Mouse (Mus musculus) MEL (cell line): Measurements from ENCODE around the gene Arl4d. TPM values are rescaled to one million over a fixed set of nuclear protein-coding genes. Genes with fewer than 3 reads are reported as not detected.

ENCODE experiments used
- DNase-seq: peaks from one replicate; pipeline ENCODE4 v3.0.0; 2011; ENCODE audit warnings: low read depth, low spot score
- H3K27ac ChIP-seq: 2 replicates; pipeline ENCODE4 v1.5.1; 2012; ENCODE audit warnings: low read depth, mild to moderate bottlenecking, control low read depth, low read length, moderate library complexity; ENCODE audit not compliant: control insufficient read depth
- H3K27me3 ChIP-seq, 2 experiments: fragments of 150-350 bp in 1 of 2; sonication (generic) in 1 of 2; 2 replicates each; pipeline ENCODE4 v1.6.1; 2012; ENCODE audit warnings: low read length in 2 of 2, mild to moderate bottlenecking in 2 of 2, improper control_type of control experiment in 1 of 2, moderate library complexity in 1 of 2; ENCODE audit not compliant: insufficient read depth in 2 of 2, control insufficient read depth in 1 of 2
- H3K36me3 ChIP-seq, 2 experiments: 2 replicates each; pipeline ENCODE4 v1.6.1; 2012 to 2014; ENCODE audit warnings: low read length in 2 of 2, improper control_type of control experiment in 1 of 2, inconsistent platforms in 1 of 2, mild to moderate bottlenecking in 1 of 2; ENCODE audit not compliant: insufficient read depth in 2 of 2, control insufficient read depth in 1 of 2
- H3K4me1 ChIP-seq, 2 experiments: fragments of 150-350 bp in 1 of 2; sonication (generic) in 1 of 2; 2 replicates each; pipeline ENCODE4 v1.6.1; 2012; ENCODE audit warnings: low read length in 2 of 2, improper control_type of control experiment in 1 of 2, mild to moderate bottlenecking in 1 of 2; ENCODE audit not compliant: insufficient read depth in 2 of 2, control insufficient read depth in 1 of 2
- H3K4me3 ChIP-seq, 2 experiments: fragments of 150-350 bp in 1 of 2; sonication (generic) in 1 of 2; 2 replicates each; pipeline ENCODE4 v1.5.1; 2012; ENCODE audit warnings: low read depth in 2 of 2, low read length in 2 of 2, mild to moderate bottlenecking in 2 of 2, moderate library complexity in 2 of 2, control low read depth in 1 of 2, improper control_type of control experiment in 1 of 2; ENCODE audit not compliant: control insufficient read depth in 1 of 2, insufficient read depth in 1 of 2
- H3K79me2 ChIP-seq: 2 replicates; pipeline ENCODE4 v1.6.1; 2012; ENCODE audit warnings: mild to moderate bottlenecking, low read length, moderate library complexity; ENCODE audit not compliant: control insufficient read depth, poor library complexity, insufficient read depth
- H3K9ac ChIP-seq: 2 replicates; pipeline ENCODE4 v1.6.1; 2012; ENCODE audit warnings: low read depth, mild to moderate bottlenecking, control low read depth, low read length, moderate library complexity; ENCODE audit not compliant: control insufficient read depth, poor library complexity, severe bottlenecking
- H3K9me3 ChIP-seq: fragments of 150-350 bp; sonication (generic); replicated peaks from 2 replicates; pipeline ENCODE4 v1.6.1; 2012; ENCODE audit warnings: mild to moderate bottlenecking, low read length, improper control_type of control experiment, moderate library complexity; ENCODE audit not compliant: insufficient read depth
- CHD1 ChIP-seq: IDR thresholded peaks from 2 replicates; pipeline ENCODE4 v1.6.1; 2012; ENCODE audit warnings: low read depth, mild to moderate bottlenecking, inconsistent platforms, low read length, improper control_type of control experiment
- CHD2 ChIP-seq: IDR thresholded peaks from 2 replicates; pipeline ENCODE4 v1.6.1; 2011; ENCODE audit warnings: low read length, improper control_type of control experiment
- CTCF ChIP-seq, 3 experiments: IDR thresholded peaks in 2 of 3; conservative IDR thresholded peaks in 1 of 3; 2 replicates each; pipeline ENCODE4 v1.5.1; 2011 to 2012; ENCODE audit warnings: low read length in 3 of 3, low read depth in 2 of 3, mild to moderate bottlenecking in 2 of 3, improper control_type of control experiment in 1 of 3, inconsistent platforms in 1 of 3, mixed read lengths in 1 of 3, moderate library complexity in 1 of 3; ENCODE audit not compliant: control insufficient read depth in 1 of 3, insufficient read depth in 1 of 3, poor library complexity in 1 of 3, severe bottlenecking in 1 of 3
- EP300 ChIP-seq, 2 experiments: IDR thresholded peaks; 2 replicates each; pipeline ENCODE4 v1.6.1; 2011; ENCODE audit warnings: improper control_type of control experiment in 2 of 2, low read length in 2 of 2, low read depth in 1 of 2, mild to moderate bottlenecking in 1 of 2
- ETS1 ChIP-seq: IDR thresholded peaks from 2 replicates; pipeline ENCODE4 v1.6.1; 2012; ENCODE audit warnings: low read depth, mild to moderate bottlenecking, inconsistent platforms, low read length, improper control_type of control experiment, moderate library complexity
- GATA1 ChIP-seq: IDR thresholded peaks from 2 replicates; pipeline ENCODE4 v1.6.1; 2011; ENCODE audit warnings: low read depth, low read length, improper control_type of control experiment
- HCFC1 ChIP-seq: IDR thresholded peaks from 2 replicates; pipeline ENCODE4 v1.6.1; 2012; ENCODE audit warnings: low read depth, mild to moderate bottlenecking, inconsistent platforms, low read length, improper control_type of control experiment, moderate library complexity
- KAT2A ChIP-seq: conservative IDR thresholded peaks from 2 replicates; pipeline ENCODE4 v1.6.1; 2012; ENCODE audit warnings: low read depth, low read length, improper control_type of control experiment, inconsistent platforms
- MAFK ChIP-seq: IDR thresholded peaks from 2 replicates; pipeline ENCODE4 v1.6.1; 2011; ENCODE audit warnings: low read depth, mild to moderate bottlenecking, low read length, improper control_type of control experiment, borderline replicate concordance
- MAX ChIP-seq: IDR thresholded peaks from 2 replicates; pipeline ENCODE4 v1.6.1; 2011; ENCODE audit warnings: low read length, improper control_type of control experiment
- MAZ ChIP-seq: IDR thresholded peaks from 2 replicates; pipeline ENCODE4 v1.6.1; 2012; ENCODE audit warnings: low read depth, mild to moderate bottlenecking, inconsistent platforms, low read length, improper control_type of control experiment
- MXI1 ChIP-seq: IDR thresholded peaks from 2 replicates; pipeline ENCODE4 v1.6.1; 2011; ENCODE audit warnings: mild to moderate bottlenecking, low read depth, low read length, improper control_type of control experiment
- NRF1 ChIP-seq: IDR thresholded peaks from 2 replicates; pipeline ENCODE4 v1.6.1; 2014; ENCODE audit warnings: low read depth, mild to moderate bottlenecking, inconsistent platforms, low read length, improper control_type of control experiment, moderate library complexity; ENCODE audit not compliant: poor library complexity, insufficient read depth, severe bottlenecking
- POLR2A ChIP-seq, 2 experiments: IDR thresholded peaks; 2 replicates each; pipeline ENCODE4 v1.6.1; 2011 to 2012; ENCODE audit warnings: low read length in 2 of 2, mild to moderate bottlenecking in 2 of 2, control low read depth in 1 of 2, improper control_type of control experiment in 1 of 2, low read depth in 1 of 2, moderate library complexity in 1 of 2; ENCODE audit not compliant: control insufficient read depth in 1 of 2, insufficient read depth in 1 of 2, poor library complexity in 1 of 2
- POLR2AphosphoS5 ChIP-seq: IDR thresholded peaks from 2 replicates; pipeline ENCODE4 v1.6.1; 2012; ENCODE audit warnings: low read depth, borderline replicate concordance, mild to moderate bottlenecking, inconsistent platforms, low read length, moderate library complexity, mixed read lengths
- RAD21 ChIP-seq: IDR thresholded peaks from 2 replicates; pipeline ENCODE4 v1.6.1; 2011; ENCODE audit warnings: mild to moderate bottlenecking, low read depth, low read length, improper control_type of control experiment
- RCOR1 ChIP-seq: IDR thresholded peaks from 2 replicates; pipeline ENCODE4 v1.6.1; 2012; ENCODE audit warnings: low read depth, mild to moderate bottlenecking, inconsistent platforms, low read length, improper control_type of control experiment
- SIN3A ChIP-seq: IDR thresholded peaks from 2 replicates; pipeline ENCODE4 v1.6.1; 2012; ENCODE audit warnings: low read length, improper control_type of control experiment, inconsistent platforms
- SMC3 ChIP-seq: IDR thresholded peaks from 2 replicates; pipeline ENCODE4 v1.6.1; 2011; ENCODE audit warnings: low read depth, low read length, improper control_type of control experiment
- TAL1 ChIP-seq: IDR thresholded peaks from 2 replicates; pipeline ENCODE4 v1.6.1; 2012; ENCODE audit warnings: mild to moderate bottlenecking, inconsistent platforms, low read length, moderate library complexity, mixed read lengths
- TCF12 ChIP-seq: IDR thresholded peaks from 2 replicates; pipeline ENCODE4 v1.6.1; 2014; ENCODE audit warnings: low read depth, mild to moderate bottlenecking, inconsistent platforms, low read length, improper control_type of control experiment, moderate library complexity
- USF1 ChIP-seq: IDR thresholded peaks from 2 replicates; pipeline ENCODE4 v1.6.1; 2014; ENCODE audit warnings: low read depth, mild to moderate bottlenecking, inconsistent platforms, low read length, improper control_type of control experiment, moderate library complexity
- USF2 ChIP-seq, 2 experiments: IDR thresholded peaks; 2 replicates each; pipeline ENCODE4 v1.6.1; 2011 to 2012; ENCODE audit warnings: improper control_type of control experiment in 2 of 2, low read length in 2 of 2, borderline replicate concordance in 1 of 2, inconsistent platforms in 1 of 2, low read depth in 1 of 2, mild to moderate bottlenecking in 1 of 2; ENCODE audit not compliant: insufficient read depth in 1 of 2
- ZC3H11A ChIP-seq: IDR thresholded peaks from 2 replicates; pipeline ENCODE4 v1.6.1; 2012; ENCODE audit warnings: low read depth, mild to moderate bottlenecking, inconsistent platforms, low read length, improper control_type of control experiment
- ZNF384 ChIP-seq: IDR thresholded peaks from 2 replicates; pipeline ENCODE4 v1.6.1; 2012; ENCODE audit warnings: low read depth, mild to moderate bottlenecking, inconsistent platforms, low read length, improper control_type of control experiment
- polyA plus RNA-seq, 2 experiments: library from polyadenylated mRNA; stranded (reverse) in 1 of 2; unstranded in 1 of 2; fragments of >175 nt in 1 of 2; fragments of >200 nt in 1 of 2; gene quantifications; 2 replicates each; pipeline versions ENCODE4 v1.2.1 to v1.2.4; 2012; ENCODE audit warnings: low replicate concordance in 2 of 2, low read depth in 1 of 2; ENCODE audit not compliant: insufficient read length in 2 of 2, insufficient read depth in 1 of 2, missing spikeins in 1 of 2
- total RNA-seq: library from RNA; depleted of rRNA; stranded (reverse); fragments of 300-350 nt; gene quantifications from 2 replicates; pipeline ENCODE4 v1.2.3, GENCODE M21; 2012

The Arl4d gene
- total and polyA plus RNA-seq, 3 experiments, result 0.17 to 0.23 TPM; not detected in 1

DNA sequence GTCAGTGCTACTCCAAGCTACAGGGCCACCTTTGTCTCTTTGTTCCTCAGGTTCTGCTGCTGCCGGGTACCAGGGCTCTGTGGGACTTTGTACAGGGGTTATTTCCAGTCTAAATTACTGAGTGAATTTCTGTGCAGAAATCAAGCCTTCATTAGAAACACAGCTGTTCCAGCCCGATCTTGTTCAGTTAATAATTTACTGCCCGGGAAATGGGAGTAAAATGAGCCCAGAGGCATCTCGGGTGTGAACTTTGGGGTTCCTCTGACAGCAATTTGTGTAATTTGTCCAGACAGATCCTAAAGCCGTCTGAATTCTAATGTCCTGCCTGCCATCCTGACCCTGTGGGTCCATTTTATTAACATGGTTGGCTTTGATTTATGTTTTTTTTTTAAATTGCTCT, 38.7 kb downstream of the Arl4d start:
- Histone ChIP-seq H3K9me3 (no peaks in the 10 kb centered on the region), H3K4me3 (no peak overlapping the region), H3K27ac (no peak overlapping the region), H3K9ac (no peak overlapping the region), H3K36me3 (no peaks in the 10 kb centered on the region), H3K79me2 (no peaks in the 10 kb centered on the region), H3K4me1 (no peaks in the 10 kb centered on the region), H3K27me3 (peaks cover 22 to 23% of the 10 kb centered on the region in 2 experiments)
- TF ChIP-seq TAL1 (no peak), ETS1 (no peak), USF1 (no peak), POLR2AphosphoS5 (no peak), SIN3A (no peak), USF2 (IDR thresholded peaks at IDR 0.05; ENCODE audit: borderline replicate concordance in 1 of 2, insufficient read depth in 1 of 2, low read depth in 1 of 2, low read length in 2 of 2) (no peak), KAT2A (no peak), ZNF384 (no peak), NRF1 (no peak), MAZ (no peak), TCF12 (no peak), EP300 (IDR thresholded peaks at IDR 0.05; ENCODE audit: low read depth in 1 of 2, low read length in 2 of 2) (no peak), SMC3 (no peak), HCFC1 (no peak), CTCF (IDR thresholded peaks at IDR 0.05 in 2 of 3, conservative IDR thresholded peaks at IDR 0.05 in 1 of 3; ENCODE audit: control insufficient read depth in 1 of 3, insufficient read depth in 1 of 3, low read depth in 2 of 3, low read length in 3 of 3, poor library complexity in 1 of 3, severe bottlenecking in 1 of 3) (no peak), RAD21 (no peak), RCOR1 (no peak), GATA1 (no peak)
- no peak for DNase-seq

DNA sequence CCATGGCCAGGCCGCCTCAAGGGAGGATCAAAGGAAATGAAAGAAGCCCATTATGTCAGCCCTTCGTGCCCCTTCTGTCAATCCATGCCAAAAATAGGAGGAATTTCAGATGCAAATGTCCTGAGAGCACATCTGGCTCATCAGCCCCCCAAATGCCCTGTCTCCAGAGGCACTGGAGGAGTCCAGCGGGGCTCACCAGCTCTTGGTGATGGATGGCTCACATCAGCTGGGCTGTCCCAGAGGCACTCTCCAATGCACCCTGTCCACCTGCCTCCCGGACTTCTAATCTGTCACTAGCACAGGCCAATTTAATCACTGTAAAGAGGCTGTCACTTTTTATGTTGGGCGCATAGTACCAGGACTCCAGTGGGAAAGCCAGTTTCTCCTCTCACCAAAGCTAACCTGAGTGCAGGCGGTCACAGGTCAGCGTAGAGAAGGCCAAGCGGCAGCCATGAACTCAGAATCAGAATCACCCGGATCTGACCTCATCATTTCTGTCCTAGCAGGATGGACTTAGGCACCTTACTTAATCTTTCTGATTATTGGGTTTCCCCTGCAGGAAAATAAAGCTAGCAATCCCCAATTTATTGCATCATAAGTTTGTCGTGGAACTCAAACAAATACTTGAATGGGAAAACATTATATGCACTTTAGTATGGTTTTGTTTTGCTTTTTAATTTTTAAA, 41.6 kb downstream of the Arl4d start:
- H3K9me3 ChIP-seq, result no peaks in the 10 kb centered on the region
- H3K36me3 ChIP-seq, result no peaks in the 10 kb centered on the region
- H3K79me2 ChIP-seq, result no peaks in the 10 kb centered on the region
- no peak overlapping the region for H3K4me3 ChIP-seq
- H3K27me3 ChIP-seq, result peaks cover 16 to 21% of the 10 kb centered on the region in 2 experiments
- no peak overlapping the region for H3K27ac ChIP-seq
- DNase-seq, result no peak
- no peaks in the 10 kb centered on the region for H3K4me1 ChIP-seq
- no peak overlapping the region for H3K9ac ChIP-seq
- TF ChIP-seq MXI1, result no peak
- TF ChIP-seq CHD1, result no peak
- TF ChIP-seq POLR2A (IDR thresholded peaks at IDR 0.05; ENCODE audit: control insufficient read depth in 1 of 2, insufficient read depth in 1 of 2, low read depth in 1 of 2, low read length in 2 of 2, poor library complexity in 1 of 2), result no peak
- no peak for TF ChIP-seq ZC3H11A
- no peak for TF ChIP-seq MAFK
- no peak for TF ChIP-seq CHD2
- no peak for TF ChIP-seq MAX
- TF ChIP-seq, all 39 proteins: peak for 0
